Mouse (Mus musculus): ENCODE results near the gene Gpbar1. TPM values are rescaled to one million over a fixed set of nuclear protein-coding genes. Genes with fewer than 3 reads are reported as not detected.
"Not testable (repeated sequence)": the region's sequence is repeated elsewhere in the genome, so short reads cannot be mapped to it uniquely, and the experiment has no call there.

The Gpbar1 gene
- polyA plus RNA-seq, 1 experiment from 2014 or later, result not detected

- WGBS, result 92% methylated on average over 8 of the region's 8 CpGs
- ATAC-seq (ENCODE audit: low FRiP score), result no peak
Observed at GRCm38 (mm10) chr1:74281886-74282285, 3.5 kb downstream of the Gpbar1 start.

GRCm38 (mm10) chr1:74282896-74283625 is 4.7 kb downstream of the Gpbar1 start:
- DNase-seq (ENCODE audit: low spot score) (no peak), ATAC-seq (ENCODE audit: low FRiP score) (no peak)
- Histone ChIP-seq H3K4me1 (replicated peaks; ENCODE audit: control insufficient read depth, insufficient read depth, low read length) (0 out of 2 replicates have a peak, but pooled peaks cover 8% of the 10 kb centered on the region), H3K27ac (ENCODE audit: low read depth, low read length) (no peak overlapping the region), H3K27me3 (ENCODE audit: control insufficient read depth, insufficient read depth, low read length) (no peaks in the 10 kb centered on the region), H3K4me2 (replicated peaks; ENCODE audit: low read depth, low read length) (no peak overlapping the region), H3K36me3 (ENCODE audit: control insufficient read depth, insufficient read depth, low read length) (no peaks in the 10 kb centered on the region), H3K9me3 (ENCODE audit: control insufficient read depth, low read length) (no peaks in the 10 kb centered on the region), H3K4me3 (ENCODE audit: low read depth, low read length) (no peak overlapping the region), H3K9ac (ENCODE audit: low read depth, low read length) (no peak overlapping the region)
- WGBS, result 91% methylated on average over 10 of the region's 10 CpGs

More at GRCm38 (mm10) chr1:74281886-74282285, 3.5 kb downstream of the Gpbar1 start:
- Histone ChIP-seq H3K9ac (ENCODE audit: low read depth, low read length) (no peak overlapping the region), H3K4me1 (replicated peaks; ENCODE audit: control insufficient read depth, insufficient read depth, low read length) (0 out of 2 replicates have a peak, but pooled peaks cover 8% of the 10 kb centered on the region), H3K9me3 (ENCODE audit: control insufficient read depth, low read length) (no peaks in the 10 kb centered on the region), H3K4me3 (ENCODE audit: low read depth, low read length) (no peak overlapping the region), H3K4me2 (replicated peaks; ENCODE audit: low read depth, low read length) (no peak overlapping the region), H3K36me3 (ENCODE audit: control insufficient read depth, insufficient read depth, low read length) (no peaks in the 10 kb centered on the region), H3K27ac (ENCODE audit: low read depth, low read length) (no peak overlapping the region), H3K27me3 (ENCODE audit: control insufficient read depth, insufficient read depth, low read length) (no peaks in the 10 kb centered on the region)
- no peak for DNase-seq (ENCODE audit: low spot score)

GRCm38 (mm10) chr1:74283686-74284463 is 5.5 kb downstream of the Gpbar1 start:
- DNase-seq (ENCODE audit: low spot score) (peak; percentile 56), ATAC-seq (ENCODE audit: low FRiP score) (peak; percentile 53)
- Histone ChIP-seq H3K4me1 (replicated peaks; ENCODE audit: control insufficient read depth, insufficient read depth, low read length) (0 out of 2 replicates have a peak, but pooled peaks cover 8% of the 10 kb centered on the region), H3K9ac (ENCODE audit: low read depth, low read length) (peak overlapping the region; percentile 75), H3K4me3 (ENCODE audit: low read depth, low read length) (peak overlapping the region; percentile 80), H3K36me3 (ENCODE audit: control insufficient read depth, insufficient read depth, low read length) (no peaks in the 10 kb centered on the region), H3K27ac (ENCODE audit: low read depth, low read length) (peak overlapping the region; percentile 33; the same call in 1 of the 2 replicates), H3K9me3 (ENCODE audit: control insufficient read depth, low read length) (no peaks in the 10 kb centered on the region), H3K4me2 (replicated peaks; ENCODE audit: low read depth, low read length) (peak overlapping the region; percentile 56), H3K27me3 (ENCODE audit: control insufficient read depth, insufficient read depth, low read length) (no peaks in the 10 kb centered on the region)
- WGBS, result 16% methylated on average over 15 of the region's 15 CpGs

- peak within 1 kb of the TSS; percentile 71 for H3K4me2 ChIP-seq (replicated peaks; ENCODE audit: low read depth, low read length)
Observed at GRCm38 (mm10) chr1:74284543-74285160, 6.3 kb downstream of the Gpbar1 start, which contains the start of the genes Aamp and Pnkd. Gene Aamp, minus strand, starts transcription at chr1:74284738. Gene Pnkd, plus strand, starts transcription at chr1:74284930.

GRCm38 (mm10) chr1:74285212-74286010 is 7.1 kb downstream of the Gpbar1 start:
- H3K4me3 ChIP-seq (ENCODE audit: low read depth, low read length), result peak overlapping the region; percentile 68
- H3K4me2 ChIP-seq (replicated peaks; ENCODE audit: low read depth, low read length), result peak overlapping the region; percentile 71
- WGBS, result 4% methylated on average over 23 of the region's 23 CpGs
- H3K9ac ChIP-seq (ENCODE audit: low read depth, low read length), result peak overlapping the region; percentile 71
- no peak overlapping the region for H3K27ac ChIP-seq (ENCODE audit: low read depth, low read length)
- no peaks in the 10 kb centered on the region for H3K36me3 ChIP-seq (ENCODE audit: control insufficient read depth, insufficient read depth, low read length)
- no peaks in the 10 kb centered on the region for H3K9me3 ChIP-seq (ENCODE audit: control insufficient read depth, low read length)
- DNase-seq (ENCODE audit: low spot score), result no peak
- H3K4me1 ChIP-seq (replicated peaks; ENCODE audit: control insufficient read depth, insufficient read depth, low read length), result 0 out of 2 replicates have a peak, but pooled peaks cover 8% of the 10 kb centered on the region
- no peaks in the 10 kb centered on the region for H3K27me3 ChIP-seq (ENCODE audit: control insufficient read depth, insufficient read depth, low read length)
- ATAC-seq (ENCODE audit: low FRiP score), result no peak

More at GRCm38 (mm10) chr1:74284543-74285160, 6.3 kb downstream of the Gpbar1 start, which contains the start of the genes Aamp and Pnkd:
- Histone ChIP-seq H3K36me3 (ENCODE audit: control insufficient read depth, insufficient read depth, low read length) (no peaks in the 10 kb centered on the region), H3K27me3 (ENCODE audit: control insufficient read depth, insufficient read depth, low read length) (no peaks in the 10 kb centered on the region), H3K4me1 (replicated peaks; ENCODE audit: control insufficient read depth, insufficient read depth, low read length) (0 out of 2 replicates have a peak, but pooled peaks cover 8% of the 10 kb centered on the region), H3K4me3 (ENCODE audit: low read depth, low read length) (peak within 1 kb of the TSS; percentile 80), H3K27ac (ENCODE audit: low read depth, low read length) (peak within 1 kb of the TSS; percentile 33; the same call in 1 of the 2 replicates), H3K9me3 (ENCODE audit: control insufficient read depth, low read length) (no peaks in the 10 kb centered on the region), H3K9ac (ENCODE audit: low read depth, low read length) (peak within 1 kb of the TSS; percentile 75)
- DNase-seq (ENCODE audit: low spot score) (peak; percentile 100), ATAC-seq (ENCODE audit: low FRiP score) (peak; percentile 98)
- WGBS, result under 1% methylated on average over 56 of the region's 56 CpGs

GRCm38 (mm10) chr1:74286869-74287607 is 8.7 kb downstream of the Gpbar1 start:
- not testable (repeated sequence) for H3K4me1 ChIP-seq (replicated peaks; ENCODE audit: control insufficient read depth, insufficient read depth, low read length); DNase-seq (ENCODE audit: low spot score); H3K27ac ChIP-seq (ENCODE audit: low read depth, low read length); ATAC-seq (ENCODE audit: low FRiP score); H3K4me3 ChIP-seq (ENCODE audit: low read depth, low read length); H3K27me3 ChIP-seq (ENCODE audit: control insufficient read depth, insufficient read depth, low read length); H3K36me3 ChIP-seq (ENCODE audit: control insufficient read depth, insufficient read depth, low read length); H3K9ac ChIP-seq (ENCODE audit: low read depth, low read length); H3K4me2 ChIP-seq (replicated peaks; ENCODE audit: low read depth, low read length); H3K9me3 ChIP-seq (ENCODE audit: control insufficient read depth, low read length)
- 63% methylated on average over 15 of the region's 17 CpGs for WGBS

GRCm38 (mm10) chr1:74288327-74288726 is 10.0 kb downstream of the Gpbar1 start:
- Histone ChIP-seq H3K4me3 (ENCODE audit: low read depth, low read length) (no peak overlapping the region), H3K27ac (ENCODE audit: low read depth, low read length) (no peak overlapping the region), H3K27me3 (ENCODE audit: control insufficient read depth, insufficient read depth, low read length) (no peaks in the 10 kb centered on the region), H3K4me1 (replicated peaks; ENCODE audit: control insufficient read depth, insufficient read depth, low read length) (0 out of 2 replicates have a peak, but pooled peaks cover 3% of the 10 kb centered on the region), H3K36me3 (ENCODE audit: control insufficient read depth, insufficient read depth, low read length) (no peaks in the 10 kb centered on the region), H3K4me2 (replicated peaks; ENCODE audit: low read depth, low read length) (no peak overlapping the region), H3K9me3 (ENCODE audit: control insufficient read depth, low read length) (no peaks in the 10 kb centered on the region), H3K9ac (ENCODE audit: low read depth, low read length) (no peak overlapping the region)
- WGBS, result 83% methylated on average over 4 of the region's 4 CpGs
- DNase-seq (ENCODE audit: low spot score) (no peak), ATAC-seq (ENCODE audit: low FRiP score) (no peak)

Data from hindbrain, embryonic 11.5 days (tissue).